Mouse (Mus musculus) lung, embryonic 14.5 days (tissue): ENCODE results near the gene Hap1. TPM values are rescaled to one million over a fixed set of nuclear protein-coding genes. Genes with fewer than 3 reads are reported as not detected.

Source experiments
- ATAC-seq: fragments of 200-750 bp; cut with Nextera tagmentation; 2 replicates; pipeline ENCODE4 v1.8.0; 2017; ENCODE audit warnings: mild to moderate bottlenecking, moderate TSS enrichment, moderate library complexity; ENCODE audit not compliant: insufficient read depth
- DNase-seq: peaks from one replicate; pipeline ENCODE4 v3.0.0-alpha.2; 2015
- H3K27ac ChIP-seq: fragments of 300-500 bp; sonication (generic); 2 replicates; pipeline ENCODE4 v1.5.1; 2014; ENCODE audit warnings: low read depth, mild to moderate bottlenecking, moderate library complexity
- H3K27me3 ChIP-seq: fragments of 300-500 bp; sonication (generic); 2 replicates; pipeline ENCODE4 v1.6.1; 2014; ENCODE audit warnings: low read length, control low read depth; ENCODE audit not compliant: insufficient read depth
- H3K36me3 ChIP-seq: fragments of 300-500 bp; sonication (generic); 2 replicates; pipeline ENCODE4 v1.6.1; 2014; ENCODE audit warnings: control low read depth; ENCODE audit not compliant: insufficient read depth
- H3K4me1 ChIP-seq: fragments of 300-500 bp; sonication (generic); 2 replicates; pipeline ENCODE4 v1.6.1; 2014; ENCODE audit warnings: antibody characterized with exemption, control low read depth; ENCODE audit not compliant: insufficient read depth
- H3K4me2 ChIP-seq: fragments of 300-500 bp; sonication (generic); 2 replicates; pipeline ENCODE4 v1.6.1; 2014; ENCODE audit warnings: mild to moderate bottlenecking
- H3K4me3 ChIP-seq: fragments of 300-500 bp; sonication (generic); 2 replicates; pipeline ENCODE4 v1.5.1; 2014; ENCODE audit warnings: low read depth, low read length
- H3K9ac ChIP-seq: fragments of 300-500 bp; sonication (generic); 2 replicates; pipeline ENCODE4 v1.6.1; 2014
- H3K9me3 ChIP-seq: fragments of 300-500 bp; sonication (generic); 2 replicates; pipeline ENCODE4 v1.6.1; 2016; ENCODE audit warnings: low read depth, low read length, control low read depth
- CTCF ChIP-seq: IDR thresholded peaks from 2 replicates; pipeline ENCODE4 v1.5.1; 2016; ENCODE audit warnings: antibody characterized with exemption, low read depth
- WGBS: fragments of 180-500 bp; shearing (Covaris S2); extraction: QIAGEN DNeasy Blood & Tissue Kit; methylation state at CpG from one replicate; pipeline ENCODE4 v1.1.7; 2014; 5-methylcytosine and 5-hydroxymethylcytosine counted together
- polyA plus RNA-seq: library from polyadenylated mRNA; unstranded; fragments of >200 nt; fragmentation: Nextera tagmentation; extraction: Ambion mirVana; gene quantifications from 2 replicates; pipeline ENCODE4 v1.2.1, GENCODE M21; 2014

The Hap1 gene
- polyA plus RNA-seq, 1 experiment from 2014 or later: 8.7 TPM

DNA sequence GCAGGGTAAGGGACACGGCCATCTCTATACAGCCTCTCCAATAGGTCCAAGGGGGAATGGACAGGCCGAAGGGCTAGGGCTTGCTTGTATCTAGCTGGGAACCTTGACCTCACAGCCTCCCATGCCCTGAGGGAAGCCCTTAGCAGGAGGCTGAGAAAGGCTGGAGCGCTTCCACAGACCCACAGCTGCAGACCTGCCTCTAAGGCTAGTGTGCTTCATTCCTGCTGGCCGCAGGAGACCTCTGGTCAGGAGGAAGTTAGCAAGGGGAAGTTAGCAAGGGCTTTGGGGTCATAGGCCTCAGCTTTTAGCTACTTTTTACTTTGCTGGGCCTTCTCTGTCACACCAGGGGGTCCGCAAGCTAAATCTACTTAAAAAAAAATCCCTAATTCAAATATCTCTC is 22.5 kb upstream of the Hap1 start:
- peaks cover 85% of the 10 kb centered on the region for H3K36me3 ChIP-seq
- TF ChIP-seq CTCF: no peak
- no peak overlapping the region for H3K4me3 ChIP-seq
- no peaks in the 10 kb centered on the region for H3K4me1 ChIP-seq
- no peak for ATAC-seq
- DNase-seq: no peak
- no peaks in the 10 kb centered on the region for H3K9me3 ChIP-seq
- H3K9ac ChIP-seq: no peak overlapping the region
- no peaks in the 10 kb centered on the region for H3K27me3 ChIP-seq
- no peak overlapping the region for H3K27ac ChIP-seq
- 94% methylated on average over 5 of the region's 5 CpGs for WGBS
- H3K4me2 ChIP-seq: no peak overlapping the region

DNA sequence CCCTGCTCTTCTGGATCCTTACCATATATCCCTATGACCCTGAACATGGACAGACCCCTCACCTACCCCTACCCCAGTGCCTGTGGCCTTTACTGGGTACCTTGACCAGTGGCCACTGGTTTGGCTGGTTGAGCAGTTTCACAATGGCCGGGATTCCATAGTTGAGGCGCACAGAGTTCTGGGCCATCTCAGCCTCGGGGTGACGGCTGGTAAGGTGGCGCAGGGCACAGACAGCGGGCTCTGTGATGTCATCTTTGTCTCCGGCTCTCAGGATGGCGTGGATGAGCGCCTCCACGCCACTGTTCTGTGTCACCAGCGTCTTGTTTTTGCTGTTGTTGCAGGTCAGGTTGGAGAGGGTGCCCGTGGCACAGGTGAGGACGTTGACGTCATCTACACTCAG is 22.1 kb upstream of the Hap1 start:
- Histone ChIP-seq H3K27ac (no peak overlapping the region), H3K9me3 (no peaks in the 10 kb centered on the region), H3K27me3 (no peaks in the 10 kb centered on the region), H3K9ac (no peak overlapping the region), H3K4me3 (no peak overlapping the region), H3K4me2 (no peak overlapping the region), H3K36me3 (peaks cover 85% of the 10 kb centered on the region), H3K4me1 (no peaks in the 10 kb centered on the region)
- DNase-seq (no peak), ATAC-seq (no peak)
- TF ChIP-seq CTCF: no peak
- WGBS: 93% methylated on average over 14 of the region's 14 CpGs

DNA sequence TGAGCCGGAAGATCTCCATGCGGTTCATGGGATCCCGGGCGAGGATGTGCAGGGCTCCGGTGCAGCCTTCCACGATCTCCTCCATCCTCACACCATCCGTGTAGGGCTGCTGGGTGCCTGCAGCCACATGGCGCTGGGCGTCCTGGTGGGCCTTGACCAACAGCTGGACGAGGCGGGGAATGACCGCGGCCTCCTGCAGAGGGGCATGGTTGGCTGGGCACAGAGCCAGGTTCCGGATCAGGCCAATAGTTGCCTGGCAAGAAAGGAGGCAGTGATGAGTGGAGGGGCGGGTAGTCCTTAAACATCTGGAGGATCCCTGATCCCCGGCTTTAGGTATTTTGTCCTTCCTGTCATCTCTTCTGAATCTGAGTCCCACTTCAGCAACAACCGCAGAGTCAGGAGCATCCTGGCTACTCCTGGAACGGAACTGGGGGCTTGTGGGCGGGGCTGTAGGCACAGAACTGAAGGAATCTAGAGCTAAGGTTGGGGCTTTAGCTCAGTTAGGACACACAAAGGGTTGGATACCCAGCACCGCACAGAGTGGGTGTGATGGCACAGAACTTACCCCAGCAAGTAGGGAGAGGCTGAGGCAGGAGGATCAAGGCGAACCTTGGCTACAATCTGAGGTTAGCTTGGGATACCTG is 20.9 kb upstream of the Hap1 start:
- Histone ChIP-seq H3K36me3 (peaks cover 83% of the 10 kb centered on the region), H3K9ac (no peak overlapping the region), H3K4me3 (no peak overlapping the region), H3K9me3 (no peaks in the 10 kb centered on the region), H3K27ac (no peak overlapping the region), H3K27me3 (no peaks in the 10 kb centered on the region), H3K4me1 (no peaks in the 10 kb centered on the region), H3K4me2 (no peak overlapping the region)
- DNase-seq: no peak
- ATAC-seq: no peak
- 87% methylated on average over 21 of the region's 21 CpGs for WGBS
- TF ChIP-seq CTCF: no peak

DNA sequence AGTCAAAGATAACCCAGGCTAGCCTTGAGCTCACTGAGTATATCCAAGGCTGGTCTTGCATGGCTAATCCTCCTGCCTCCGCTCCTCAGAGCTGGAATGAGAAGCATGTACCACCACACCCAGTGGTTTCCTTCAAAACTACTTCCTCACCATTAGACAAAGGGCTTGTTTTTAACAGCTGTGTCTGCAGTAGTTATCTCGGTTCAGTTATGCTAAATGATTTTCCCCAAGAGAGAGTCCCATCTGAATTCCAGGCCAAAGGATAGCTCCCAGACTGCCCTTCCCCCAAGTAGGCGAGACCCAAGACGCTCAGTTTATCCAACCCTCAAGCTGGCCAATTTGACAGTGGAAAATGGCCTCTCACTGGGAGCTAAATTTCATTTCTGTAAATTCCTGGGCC is 20.1 kb upstream of the Hap1 start:
- no peak overlapping the region for H3K4me2 ChIP-seq
- H3K4me3 ChIP-seq: no peak overlapping the region
- no peaks in the 10 kb centered on the region for H3K4me1 ChIP-seq
- peaks cover 81% of the 10 kb centered on the region for H3K36me3 ChIP-seq
- 75% methylated on average over 4 of the region's 4 CpGs for WGBS
- H3K27ac ChIP-seq: no peak overlapping the region
- H3K9me3 ChIP-seq: no peaks in the 10 kb centered on the region
- no peak for DNase-seq
- H3K9ac ChIP-seq: no peak overlapping the region
- no peak for ATAC-seq
- TF ChIP-seq CTCF: no peak
- no peaks in the 10 kb centered on the region for H3K27me3 ChIP-seq

DNA sequence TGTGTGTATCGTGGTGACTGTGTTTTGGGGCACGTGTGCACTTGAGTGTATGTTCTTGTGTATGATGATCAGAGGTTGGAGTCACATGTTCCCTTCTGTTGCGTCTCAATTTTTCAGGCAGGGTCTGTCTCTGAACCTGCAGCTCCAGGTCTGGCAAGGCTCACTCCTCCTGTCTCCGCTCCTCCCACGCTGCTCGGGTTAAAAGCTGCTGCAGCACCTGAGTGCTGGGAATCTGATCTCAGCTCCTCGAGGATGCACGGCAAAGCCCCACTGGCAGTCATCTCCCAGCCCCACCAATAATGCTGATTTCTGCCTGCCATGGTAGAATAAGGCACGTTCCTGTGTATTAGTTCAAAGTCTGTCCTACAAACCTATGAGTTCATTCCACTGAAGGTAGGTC is 19.2 kb upstream of the Hap1 start:
- Histone ChIP-seq H3K36me3 (peaks cover 75% of the 10 kb centered on the region), H3K4me1 (no peaks in the 10 kb centered on the region), H3K9ac (no peak overlapping the region), H3K27me3 (no peaks in the 10 kb centered on the region), H3K27ac (no peak overlapping the region), H3K4me2 (no peak overlapping the region), H3K4me3 (no peak overlapping the region), H3K9me3 (no peaks in the 10 kb centered on the region)
- ATAC-seq: no peak
- TF ChIP-seq CTCF: no peak
- WGBS: 84% methylated on average over 9 of the region's 9 CpGs
- no peak for DNase-seq

DNA sequence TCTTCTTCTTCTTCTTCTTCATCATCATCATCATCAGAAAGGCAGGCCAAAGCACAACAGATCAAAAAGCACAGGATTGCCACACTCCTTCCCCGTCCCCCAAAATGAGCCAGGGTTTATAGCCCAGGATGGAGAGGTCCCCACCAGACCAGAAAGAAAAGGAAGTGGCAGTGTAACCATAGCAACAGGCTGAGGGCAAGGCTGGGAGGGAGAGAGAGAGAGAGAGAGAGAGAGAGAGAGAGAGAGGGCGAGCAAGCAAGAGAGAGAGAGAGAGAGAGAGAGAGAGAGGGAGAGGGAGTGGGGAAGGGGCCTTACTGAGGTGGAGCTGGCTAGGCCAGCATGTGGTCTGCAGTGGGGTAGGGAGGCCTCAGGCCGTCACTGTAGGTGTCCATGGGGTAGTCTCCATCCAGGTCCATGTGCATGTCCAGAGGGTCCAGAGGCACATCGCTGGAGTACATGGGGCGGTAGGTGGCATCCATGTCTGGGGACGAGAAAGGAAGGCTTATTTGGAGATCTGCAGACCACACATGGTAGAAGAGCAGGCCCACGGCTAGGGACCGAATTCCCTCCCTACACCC is 16.1 kb upstream of the Hap1 start:
- H3K36me3 ChIP-seq: peaks cover 57% of the 10 kb centered on the region
- H3K9me3 ChIP-seq: no peaks in the 10 kb centered on the region
- no peaks in the 10 kb centered on the region for H3K4me1 ChIP-seq
- DNase-seq: no peak
- ATAC-seq: no peak
- no peaks in the 10 kb centered on the region for H3K27me3 ChIP-seq
- no peak overlapping the region for H3K27ac ChIP-seq
- WGBS: 78% methylated on average over 8 of the region's 8 CpGs
- H3K9ac ChIP-seq: no peak overlapping the region
- no peak for TF ChIP-seq CTCF
- no peak overlapping the region for H3K4me2 ChIP-seq
- H3K4me3 ChIP-seq: no peak overlapping the region

DNA sequence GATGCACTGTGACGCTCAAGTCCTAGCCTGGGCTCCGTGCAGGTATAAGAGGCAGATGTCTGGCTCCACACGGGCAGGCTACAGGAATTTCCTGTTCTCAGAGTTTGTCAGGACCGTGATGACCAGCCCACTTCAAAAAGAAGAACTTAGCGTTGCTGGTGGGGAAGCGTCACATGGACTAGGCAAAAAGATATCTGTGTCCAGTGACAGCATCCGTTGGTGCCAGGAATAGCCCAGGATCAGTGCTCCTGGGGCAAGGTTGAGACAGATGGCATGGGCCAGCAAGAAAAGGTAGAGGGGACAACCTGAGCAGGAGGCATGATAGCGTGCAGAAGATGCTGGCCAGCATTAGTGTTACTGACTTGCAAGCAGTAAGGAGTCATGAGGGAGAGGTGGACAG is 13.9 kb upstream of the Hap1 start:
- H3K27ac ChIP-seq: no peak overlapping the region
- H3K9me3 ChIP-seq: no peaks in the 10 kb centered on the region
- H3K36me3 ChIP-seq: peaks cover 35% of the 10 kb centered on the region
- WGBS: 60% methylated on average over 8 of the region's 8 CpGs
- no peak overlapping the region for H3K9ac ChIP-seq
- no peaks in the 10 kb centered on the region for H3K27me3 ChIP-seq
- no peak for TF ChIP-seq CTCF
- no peak overlapping the region for H3K4me3 ChIP-seq
- no peaks in the 10 kb centered on the region for H3K4me1 ChIP-seq
- no peak overlapping the region for H3K4me2 ChIP-seq
- DNase-seq (no peak), ATAC-seq (no peak)
